Mouse (Mus musculus) cerebellum, adult 9-11 months (tissue): Measurements from ENCODE around the gene Cwc22.

Source experiments
- DNase-seq: peaks from one replicate; pipeline ENCODE4 v3.0.0; 2022

Cwc22 gene

GRCm38 (mm10) chr2:77871146-77871545, 75.0 kb downstream of the Cwc22 start:
- DNase-seq, result no peak

- DNase-seq, result no peak
Measured at GRCm38 (mm10) chr2:77869729-77870280, 76.4 kb downstream of the Cwc22 start.

- DNase-seq, result no peak
Measured at GRCm38 (mm10) chr2:77863934-77864333, 82.2 kb downstream of the Cwc22 start.

GRCm38 (mm10) chr2:77863522-77863921, 82.7 kb downstream of the Cwc22 start:
- no peak for DNase-seq

GRCm38 (mm10) chr2:77841464-77841863, 104.7 kb downstream of the Cwc22 start:
- no peak for DNase-seq

- no peak for DNase-seq
Measured at GRCm38 (mm10) chr2:77839587-77839986, 106.6 kb downstream of the Cwc22 start.

- no peak for DNase-seq
Measured at GRCm38 (mm10) chr2:77838688-77839087, 107.5 kb downstream of the Cwc22 start.

- no peak for DNase-seq
Measured at GRCm38 (mm10) chr2:77835781-77836180, 110.4 kb downstream of the Cwc22 start.
